Mouse (Mus musculus) adrenal gland, postnatal 25 days (tissue): ENCODE results near the gene Hist1h3b. TPM values are rescaled to one million over a fixed set of nuclear protein-coding genes. Genes with fewer than 3 reads are reported as not detected.
A peak's percentile ranks its signal among the peaks of the same experiment; 100 is the strongest.
"Not testable (repeated sequence)": the region's sequence is repeated elsewhere in the genome, so short reads cannot be mapped to it uniquely, and the experiment has no call there.

Experiments
- DNase-seq: peaks from one replicate; pipeline ENCODE4 v3.0.0; 2021; ENCODE audit warnings: mixed read lengths
- total RNA-seq: library from RNA; stranded (reverse); gene quantifications from 2 replicates; pipeline ENCODE4 v1.2.3, GENCODE M21; 2021

Hist1h3b gene
- total RNA-seq, 1 experiment from 2014 or later, result 94.0 TPM

DNA sequence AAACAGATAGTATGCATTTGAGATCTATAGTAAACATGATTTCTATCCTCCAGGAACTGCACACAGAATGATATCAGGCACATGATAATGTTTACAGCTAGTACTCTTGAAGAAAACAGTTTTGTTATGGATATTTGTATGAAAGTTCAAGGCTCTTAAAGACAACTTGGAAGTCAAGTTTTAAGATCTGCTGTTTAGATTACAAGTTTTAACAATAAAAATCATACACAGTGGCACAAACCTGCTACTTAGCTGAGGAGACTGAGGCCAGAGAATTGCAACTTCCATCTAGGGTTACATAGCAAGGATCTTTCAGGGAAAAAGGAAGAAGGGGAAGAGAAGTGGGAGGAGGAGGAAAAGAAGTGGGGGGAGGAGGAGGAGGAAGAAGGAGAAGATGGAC lies 2.9 kb downstream of the Hist1h3b start:
- DNase-seq, result no peak

DNA sequence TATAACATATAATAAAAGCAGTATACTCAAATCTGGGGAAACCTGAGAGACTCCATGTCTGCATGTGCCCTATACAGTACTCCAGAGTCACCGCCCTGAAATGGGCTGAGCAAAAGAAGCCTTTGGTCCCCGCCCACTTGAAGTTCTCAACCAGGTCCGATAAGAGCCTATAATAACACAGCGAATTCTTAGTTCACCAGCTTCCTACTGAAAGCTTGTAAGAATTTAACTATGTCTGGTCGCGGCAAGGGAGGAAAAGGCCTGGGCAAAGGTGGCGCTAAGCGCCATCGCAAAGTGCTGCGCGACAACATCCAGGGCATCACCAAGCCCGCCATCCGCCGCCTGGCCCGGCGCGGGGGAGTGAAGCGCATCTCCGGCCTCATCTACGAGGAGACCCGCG lies 4.7 kb downstream of the Hist1h3b start, which contains the start of gene Hist1h4b:
Hist1h4b (plus strand) TSS at position 224 of the 400 bp plus-strand sequence.
- DNase-seq, result peak; percentile 68

DNA sequence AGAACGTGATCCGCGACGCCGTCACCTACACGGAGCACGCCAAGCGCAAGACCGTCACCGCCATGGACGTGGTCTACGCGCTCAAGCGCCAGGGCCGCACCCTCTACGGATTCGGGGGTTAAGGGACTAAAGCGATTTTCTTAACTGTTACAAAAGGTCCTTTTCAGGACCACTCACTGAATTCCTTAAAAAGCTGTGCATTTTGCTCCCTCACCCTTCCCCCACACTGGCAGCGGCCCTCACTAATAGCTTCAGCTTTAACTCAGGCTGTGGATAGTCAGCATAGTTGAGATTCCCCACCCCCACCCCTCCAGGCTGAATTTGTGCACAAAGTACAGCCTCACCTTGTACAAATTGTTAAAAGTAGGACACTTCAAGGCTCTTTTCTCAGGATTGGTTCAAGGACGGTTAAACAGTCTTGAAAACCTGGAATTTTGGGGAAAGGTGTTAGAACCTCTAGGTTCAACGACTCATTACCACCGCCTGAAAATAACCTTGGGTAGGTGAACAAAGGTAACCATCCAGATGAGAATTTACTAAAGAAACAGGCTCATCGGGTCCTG lies 5.2 kb downstream of the Hist1h3b start:
- DNase-seq, result no peak

DNA sequence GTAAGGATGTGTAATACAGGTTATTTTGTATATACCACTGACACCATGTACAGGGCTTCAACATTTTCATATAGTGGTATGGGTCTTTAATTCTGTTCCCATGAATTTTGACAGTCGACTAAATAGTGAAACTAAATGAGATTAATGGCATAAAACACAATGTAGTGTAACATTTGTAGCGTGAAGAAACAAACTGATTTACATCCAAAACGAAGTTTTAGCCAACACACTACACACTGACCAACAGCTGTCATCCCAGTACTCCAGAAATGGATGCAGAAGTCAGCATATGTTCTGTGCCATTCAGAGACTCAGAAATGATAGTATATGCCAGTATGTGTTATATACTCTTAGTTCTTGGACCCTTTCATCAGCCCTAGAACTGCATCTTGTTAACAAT lies 5.9 kb downstream of the Hist1h3b start:
- no peak for DNase-seq

DNA sequence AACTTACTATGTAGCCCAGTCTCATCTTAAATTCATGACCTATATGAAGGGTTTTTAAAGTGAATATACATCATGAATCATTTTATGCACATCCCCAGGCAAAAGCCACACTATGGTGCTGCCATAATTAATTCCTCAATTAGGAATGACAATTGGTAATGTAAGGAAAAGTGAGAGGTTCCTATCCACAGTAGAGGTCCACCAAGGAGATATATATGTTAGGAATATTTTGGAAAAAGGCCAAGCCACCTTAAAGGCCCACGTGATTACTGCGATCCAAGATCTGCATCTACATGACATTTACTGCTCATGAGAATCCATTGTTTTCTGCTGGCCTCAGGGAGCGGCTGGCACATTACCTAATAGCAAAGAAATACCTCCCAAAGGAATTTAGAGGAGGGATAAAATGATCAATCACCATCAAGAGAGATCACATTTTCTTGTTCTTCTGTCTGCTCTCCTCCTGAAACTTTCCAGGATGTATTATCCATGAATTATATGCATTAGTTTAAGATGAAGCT lies 7.2 kb downstream of the Hist1h3b start:
- DNase-seq, result no peak

DNA sequence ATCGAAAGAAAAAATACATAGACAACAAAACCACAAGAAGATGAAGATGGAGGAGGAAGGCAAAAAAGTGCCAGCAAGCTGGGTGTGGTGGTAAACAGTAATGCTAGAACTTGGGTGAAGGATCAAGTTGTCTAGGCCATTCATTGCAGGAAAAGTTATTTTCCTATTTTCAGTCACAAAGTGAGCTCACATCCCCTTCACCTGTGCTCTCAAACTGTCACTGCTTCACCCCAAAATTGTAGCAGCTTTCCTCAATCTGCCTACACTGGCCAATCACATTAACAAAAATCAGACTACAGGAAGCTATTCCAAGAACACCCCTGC lies 7.8 kb downstream of the Hist1h3b start:
- no peak for DNase-seq

DNA sequence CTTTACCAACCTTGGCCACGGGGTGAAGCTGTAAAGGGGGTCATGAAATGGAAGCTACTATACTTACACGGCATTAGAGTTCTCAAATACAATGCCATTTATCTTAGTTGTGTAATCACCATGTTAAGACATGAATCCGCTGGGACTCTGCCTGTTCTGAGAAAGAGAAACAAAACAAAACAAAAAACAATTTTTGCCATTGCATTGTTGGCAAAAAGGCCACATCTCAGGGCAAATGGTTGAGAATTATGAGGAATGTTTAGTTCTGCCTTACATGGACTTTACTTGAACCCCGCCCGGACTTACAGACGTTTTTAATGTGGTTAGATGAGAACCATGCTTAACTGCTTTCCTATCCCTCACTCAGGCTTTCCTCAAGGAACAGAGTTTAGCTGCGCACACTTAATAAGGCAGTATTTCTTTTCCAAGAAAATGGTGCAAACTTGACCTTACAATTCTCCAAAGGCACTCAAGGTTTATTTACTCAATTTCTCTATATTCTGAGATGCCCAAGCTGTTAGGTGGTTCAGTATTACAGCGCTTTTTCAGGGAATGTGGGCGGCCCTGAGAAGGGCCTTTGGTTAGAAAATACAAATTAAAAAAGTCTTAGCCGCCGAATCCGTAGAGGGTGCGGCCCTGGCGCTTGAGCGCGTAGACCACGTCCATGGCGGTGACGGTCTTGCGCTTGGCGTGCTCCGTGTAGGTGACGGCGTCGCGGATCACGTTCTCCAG lies 8.3 kb downstream of the Hist1h3b start:
- no peak for DNase-seq

DNA sequence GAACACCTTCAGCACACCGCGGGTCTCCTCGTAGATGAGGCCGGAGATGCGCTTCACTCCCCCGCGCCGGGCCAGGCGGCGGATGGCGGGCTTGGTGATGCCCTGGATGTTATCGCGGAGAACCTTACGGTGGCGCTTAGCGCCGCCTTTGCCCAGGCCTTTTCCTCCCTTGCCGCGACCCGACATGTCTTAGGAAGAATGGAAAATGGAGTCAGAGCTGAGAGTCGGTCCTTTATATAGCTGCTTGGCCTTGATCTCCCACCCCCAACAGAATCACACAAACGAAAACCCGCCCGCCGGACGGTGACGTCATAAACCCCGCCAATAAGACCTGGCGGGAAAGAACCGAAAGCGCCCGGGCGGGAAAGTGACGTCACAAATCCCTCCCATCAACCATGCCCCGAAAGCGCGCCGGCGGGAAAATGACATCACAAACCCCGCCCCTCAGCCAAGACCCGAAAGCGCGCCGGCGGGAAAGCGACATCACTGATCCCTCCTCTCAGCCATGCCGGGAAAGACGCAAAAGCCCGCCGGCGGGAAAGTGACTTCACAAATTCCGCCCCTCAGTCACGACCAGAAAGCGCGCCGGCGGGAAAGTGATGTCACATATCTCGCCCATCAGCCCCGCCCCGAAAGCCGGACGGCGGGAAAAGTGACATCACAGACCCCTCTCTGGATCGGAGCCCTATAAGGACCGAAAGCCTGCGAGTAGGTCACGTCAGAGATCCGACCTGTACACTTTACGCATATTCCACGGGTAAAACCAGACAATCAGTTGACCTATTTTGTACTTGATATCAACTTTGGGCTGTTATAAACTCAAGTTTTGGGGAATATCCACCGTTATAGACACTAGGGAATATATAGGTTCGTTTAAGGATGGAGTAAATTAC lies 9.2 kb downstream of the Hist1h3b start, which contains the start of gene Hist1h4a:
Hist1h4a (minus strand) TSS at position 259 of the 893 bp plus-strand sequence.
- DNase-seq, result peak; percentile 98

DNA sequence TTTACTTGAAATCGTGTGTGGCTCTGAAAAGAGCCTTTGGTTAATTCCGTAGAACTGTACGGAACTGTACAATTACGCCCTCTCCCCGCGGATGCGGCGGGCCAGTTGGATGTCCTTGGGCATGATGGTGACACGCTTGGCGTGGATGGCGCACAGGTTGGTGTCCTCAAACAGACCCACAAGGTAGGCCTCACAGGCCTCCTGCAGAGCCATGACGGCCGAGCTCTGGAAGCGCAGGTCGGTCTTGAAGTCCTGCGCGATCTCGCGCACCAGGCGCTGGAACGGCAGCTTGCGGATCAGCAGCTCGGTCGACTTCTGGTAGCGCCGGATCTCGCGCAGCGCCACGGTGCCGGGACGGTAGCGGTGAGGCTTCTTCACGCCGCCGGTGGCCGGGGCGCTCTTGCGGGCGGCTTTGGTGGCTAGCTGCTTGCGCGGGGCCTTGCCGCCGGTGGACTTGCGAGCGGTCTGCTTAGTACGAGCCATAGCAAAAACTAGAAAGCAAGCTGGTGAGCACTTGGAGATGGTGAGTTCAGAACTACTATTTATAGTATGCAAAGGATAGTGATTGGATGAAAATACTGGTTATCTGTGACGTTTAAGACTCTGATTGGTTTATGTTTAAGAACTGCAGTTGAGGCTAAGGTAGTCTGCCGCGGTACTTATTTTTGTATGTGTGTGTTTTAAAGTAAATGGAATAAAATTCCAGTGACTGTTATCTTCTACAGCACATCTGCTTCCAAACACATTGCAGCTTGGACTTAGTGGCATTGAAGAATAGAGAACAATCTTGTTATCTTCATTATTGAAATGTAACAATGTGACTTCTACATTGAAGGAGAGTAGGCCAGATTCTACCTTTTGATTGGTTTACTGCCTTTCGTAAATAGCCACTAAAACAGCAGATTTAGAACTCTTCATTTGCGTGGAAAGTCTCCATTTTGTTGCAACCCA lies 10.1 kb downstream of the Hist1h3b start, which contains the start of gene Hist1h3a:
Hist1h3a (minus strand) TSS at position 516 of the 951 bp plus-strand sequence.
- peak; percentile 47 for DNase-seq

DNA sequence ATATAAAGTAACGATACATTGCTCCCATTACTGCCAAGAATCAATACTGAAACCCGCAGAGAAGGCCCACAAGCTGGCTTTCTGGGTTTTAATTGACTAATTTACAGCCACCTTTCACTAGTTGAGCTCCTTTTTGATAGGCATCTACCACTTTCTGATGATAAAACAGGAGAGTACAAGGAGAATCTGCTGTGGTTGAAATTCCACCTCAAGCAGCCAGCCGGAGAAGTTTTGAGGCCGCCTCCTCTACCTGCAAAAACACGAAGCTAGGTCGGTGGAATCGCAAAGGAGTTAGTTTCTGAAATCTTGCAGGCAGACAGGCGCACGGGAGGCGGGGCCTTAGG lies 11.1 kb downstream of the Hist1h3b start:
- DNase-seq, result no peak

DNA sequence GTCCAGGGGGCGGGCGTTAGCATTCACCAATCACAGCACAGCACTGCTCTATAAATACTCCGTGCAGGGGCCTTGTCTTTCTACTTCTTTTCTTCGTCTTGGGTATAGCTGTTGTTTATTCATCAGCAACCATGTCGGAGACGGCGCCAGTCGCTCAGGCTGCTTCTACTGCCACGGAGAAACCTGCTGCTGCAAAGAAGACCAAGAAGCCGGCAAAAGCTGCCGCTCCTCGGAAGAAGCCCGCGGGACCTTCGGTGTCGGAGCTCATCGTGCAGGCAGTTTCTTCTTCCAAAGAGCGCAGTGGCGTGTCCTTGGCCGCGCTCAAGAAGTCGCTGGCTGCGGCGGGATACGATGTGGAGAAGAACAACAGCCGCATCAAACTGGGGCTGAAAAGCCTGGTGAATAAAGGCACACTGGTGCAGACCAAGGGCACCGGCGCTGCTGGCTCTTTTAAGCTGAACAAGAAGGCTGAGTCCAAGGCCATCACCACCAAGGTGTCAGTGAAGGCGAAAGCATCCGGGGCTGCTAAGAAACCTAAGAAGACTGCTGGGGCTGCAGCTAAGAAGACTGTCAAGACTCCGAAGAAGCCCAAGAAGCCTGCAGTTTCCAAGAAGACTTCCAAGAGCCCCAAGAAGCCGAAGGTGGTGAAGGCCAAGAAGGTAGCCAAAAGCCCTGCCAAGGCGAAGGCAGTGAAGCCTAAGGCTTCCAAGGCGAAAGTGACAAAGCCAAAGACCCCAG lies 11.7 kb downstream of the Hist1h3b start, which contains the start of gene Hist1h1a:
Hist1h1a (plus strand) TSS at position 81 of the 738 bp plus-strand sequence.
- peak; percentile 81 for DNase-seq

DNA sequence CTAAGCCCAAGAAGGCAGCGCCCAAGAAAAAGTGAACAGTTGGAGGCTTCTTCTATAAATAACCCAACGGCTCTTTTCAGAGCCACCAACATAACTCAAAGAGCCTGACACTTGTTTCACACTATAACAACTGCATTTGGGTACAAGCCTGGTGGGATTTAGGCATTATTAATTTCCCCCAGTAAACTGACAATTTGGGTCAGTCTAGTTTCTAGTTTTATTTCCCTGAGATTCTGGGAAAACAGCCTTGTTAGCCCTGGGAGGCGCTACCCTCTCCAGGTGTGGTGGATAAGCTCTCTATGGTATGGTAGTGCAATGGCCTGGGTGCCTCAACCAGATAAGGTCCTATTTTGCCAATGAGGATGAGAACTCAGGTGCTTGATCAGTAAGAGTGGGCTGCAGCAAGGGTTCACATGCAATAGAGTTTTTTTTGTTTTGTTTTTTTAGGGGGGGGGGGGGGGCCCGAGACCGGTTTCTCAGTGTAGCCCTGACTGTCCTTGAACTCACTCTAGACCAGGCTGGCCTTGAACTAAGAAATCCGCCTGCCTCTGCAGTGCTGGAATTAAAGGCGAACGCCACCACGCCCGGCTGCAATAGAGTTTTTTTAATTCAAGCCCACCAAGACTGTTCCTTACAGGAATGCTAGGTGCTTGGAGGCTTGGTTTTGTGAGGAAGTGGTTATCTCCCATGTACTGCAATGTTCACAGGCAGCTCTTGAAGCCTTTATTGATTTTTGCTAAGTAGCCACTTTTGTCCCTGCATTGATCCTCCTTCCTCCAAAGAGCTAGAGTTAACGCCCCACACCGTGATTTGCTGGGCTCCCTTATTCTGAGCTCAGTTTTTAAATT lies 12.5 kb downstream of the Hist1h3b start:
- DNase-seq, result no peak

DNA sequence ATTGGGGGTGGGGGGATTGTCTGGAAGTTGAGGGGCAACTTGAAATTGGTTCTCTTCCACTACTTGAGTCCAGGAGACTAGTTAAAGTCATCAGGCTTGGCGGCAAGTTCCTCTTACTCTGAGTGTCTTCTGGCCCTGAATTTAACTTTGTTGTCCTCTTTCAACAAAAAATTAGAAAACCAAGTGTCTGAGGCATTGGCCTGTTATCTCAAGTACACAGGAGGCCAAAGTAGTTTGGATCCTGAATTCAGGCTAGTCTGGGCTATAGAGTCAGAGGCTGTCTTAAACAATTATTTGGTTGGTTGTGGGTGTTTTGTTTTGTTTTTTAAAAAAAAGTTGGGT lies 13.1 kb downstream of the Hist1h3b start:
- DNase-seq, result no peak

DNA sequence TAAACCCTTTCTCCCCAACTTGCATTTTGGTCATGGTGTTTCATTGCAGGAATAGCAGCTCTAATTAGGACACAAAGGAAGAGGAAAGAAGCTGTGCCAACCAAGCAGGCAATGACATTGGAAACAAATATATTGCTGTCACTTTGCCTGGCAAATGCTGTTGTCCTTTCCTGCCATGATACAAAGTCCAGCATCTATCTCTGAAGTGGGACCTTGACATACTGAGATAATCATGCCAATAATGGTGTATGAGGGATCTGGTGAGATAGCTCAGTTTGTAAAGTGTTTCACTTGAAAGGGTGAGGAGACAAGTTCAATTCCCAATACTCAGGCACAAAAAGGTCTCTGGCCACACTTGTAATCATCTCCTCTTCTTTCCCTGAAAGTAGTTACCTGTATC lies 14.7 kb downstream of the Hist1h3b start:
- DNase-seq, result no peak

DNA sequence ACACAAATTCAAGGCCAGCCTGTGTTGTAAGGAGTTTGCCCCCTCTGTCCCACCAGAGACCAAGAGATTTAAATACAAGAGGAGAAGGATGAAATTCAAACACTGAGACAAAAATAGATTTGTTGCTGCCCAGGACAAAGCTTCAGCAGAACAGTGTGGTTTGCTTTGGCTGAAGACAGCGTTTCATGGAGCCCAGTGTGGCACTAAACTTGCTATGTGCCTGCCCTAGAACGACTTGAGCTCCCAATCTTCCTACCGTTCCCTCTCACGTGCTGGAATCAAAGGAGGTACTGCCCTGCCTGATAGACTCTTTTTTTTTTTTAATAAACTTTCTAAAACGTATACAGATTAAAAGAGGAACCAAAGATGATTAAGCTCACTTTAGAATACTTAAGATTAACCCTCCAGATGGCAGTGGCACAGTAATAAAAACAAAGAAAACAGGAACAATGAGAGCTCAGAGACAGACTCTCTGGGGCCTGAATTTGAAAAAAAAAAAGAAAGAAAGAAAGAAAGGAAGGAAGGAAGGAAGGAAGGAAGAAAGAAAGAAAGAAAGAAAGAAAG lies 16.8 kb downstream of the Hist1h3b start:
- no peak for DNase-seq

DNA sequence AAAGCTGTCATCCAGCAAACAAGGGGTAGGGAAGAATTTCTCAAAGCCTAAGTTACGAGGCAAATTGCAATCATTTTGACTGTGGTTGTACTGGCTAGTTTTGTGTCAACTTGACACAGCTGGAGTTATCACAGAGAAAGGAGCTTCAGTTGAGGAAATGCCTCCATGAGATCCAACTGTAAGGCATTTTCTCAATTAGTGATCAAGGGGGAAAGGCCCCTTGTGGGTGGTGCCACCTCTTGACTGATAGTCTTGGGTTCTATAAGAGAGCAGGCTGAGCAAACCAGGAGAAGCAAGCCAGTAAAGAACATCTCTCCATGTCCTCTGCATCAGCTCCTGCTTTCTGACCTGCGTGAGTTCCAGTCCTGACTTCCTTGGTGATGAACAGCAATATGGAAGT lies 17.5 kb downstream of the Hist1h3b start, which contains the start of gene Trim38:
Trim38 (plus strand) TSS at position 301 of the 400 bp plus-strand sequence.
- not testable (repeated sequence) for DNase-seq

DNA sequence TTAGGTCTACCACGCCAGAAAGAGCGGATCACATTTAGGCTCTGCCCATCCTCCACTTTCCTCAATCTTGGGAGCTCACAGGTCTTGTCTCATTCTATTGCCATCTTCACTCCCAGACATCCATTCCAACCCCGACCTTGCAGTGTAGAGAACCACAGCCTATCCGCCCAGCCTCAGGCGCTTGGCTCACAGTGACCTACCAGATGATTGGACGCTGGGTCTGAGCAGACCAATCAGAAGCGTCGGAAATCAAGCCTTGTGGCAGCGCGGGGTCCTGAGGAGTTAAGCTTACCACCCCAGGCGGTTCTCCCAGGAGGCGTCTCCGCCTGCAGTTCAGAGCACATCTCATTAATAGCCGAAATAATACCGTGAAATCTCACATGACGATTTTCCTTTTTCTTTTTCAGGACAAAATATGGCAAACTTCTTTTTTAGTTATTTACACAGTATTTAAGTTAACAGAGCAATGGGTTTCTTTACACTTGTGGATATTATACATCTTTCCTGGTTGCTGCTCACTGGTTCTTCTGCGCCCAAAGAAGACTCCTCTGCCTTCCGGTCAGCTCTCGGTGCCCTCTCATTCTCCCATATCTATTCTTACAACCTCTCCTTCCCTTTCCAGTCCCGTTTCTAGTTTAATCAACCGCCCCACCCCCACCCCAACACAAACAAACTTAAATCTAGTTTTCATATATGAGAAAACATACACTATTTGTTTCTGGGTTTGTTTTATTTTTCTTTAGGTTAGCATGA lies 20.7 kb downstream of the Hist1h3b start:
- DNase-seq, result peak; percentile 31

DNA sequence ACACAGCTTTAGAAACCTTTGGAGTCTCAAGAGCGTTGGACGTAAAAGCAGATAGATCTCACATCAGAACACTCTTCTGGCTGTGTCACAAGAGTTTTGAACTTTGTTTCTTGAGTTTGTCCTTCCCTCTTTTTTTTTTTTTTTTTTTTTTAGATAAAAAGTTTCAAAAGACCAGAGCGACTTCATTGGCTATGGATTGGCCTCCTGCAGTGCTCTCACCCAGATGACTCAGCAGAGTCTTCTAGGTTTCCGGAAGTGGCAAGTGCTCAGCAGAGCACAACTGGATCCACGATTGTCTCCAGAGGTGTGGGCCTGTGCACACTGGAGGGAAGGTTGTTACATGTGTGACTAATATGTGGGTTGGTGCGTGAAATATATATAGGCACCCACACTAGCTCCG lies 26.3 kb downstream of the Hist1h3b start:
- no peak for DNase-seq

DNA sequence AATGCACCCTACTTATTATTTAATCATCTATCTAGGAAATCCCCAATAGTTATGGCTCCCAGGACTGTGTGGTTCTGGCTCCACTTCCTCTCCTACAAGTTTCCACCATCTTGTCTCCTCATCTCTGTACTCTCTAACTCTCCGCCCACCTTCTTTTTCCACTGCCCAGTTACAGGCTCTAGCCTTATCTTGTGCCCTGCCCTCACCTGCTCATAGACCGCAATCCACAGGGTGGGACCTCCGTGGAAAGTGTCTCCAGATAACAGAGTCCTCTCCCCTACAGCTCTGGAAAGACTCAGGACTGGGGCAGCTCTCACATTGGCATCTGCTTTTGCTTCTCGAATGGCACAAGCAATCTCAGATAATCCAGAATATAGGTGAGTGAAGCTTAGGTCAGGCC lies 27.0 kb downstream of the Hist1h3b start:
- no peak for DNase-seq
